Mouse (Mus musculus) heart, adult 2 months (tissue): ENCODE data around the gene Ctdsp2.

Experiments used
- CTCF ChIP-seq: fragments of 200-600 bp; IDR thresholded peaks from 2 replicates; pipeline ENCODE4 v1.8.1; 2022; ENCODE audit warnings: antibody characterized with exemption, mild to moderate bottlenecking, moderate library complexity
- EP300 ChIP-seq: fragments of 200-500 bp; IDR thresholded peaks from 2 replicates; pipeline ENCODE4 v1.6.1; 2011; ENCODE audit warnings: low read depth, low read length, control low read depth; ENCODE audit not compliant: insufficient read depth

- TF ChIP-seq EP300 = no peak
- TF ChIP-seq CTCF = no peak
These were observed 10.1 kb downstream of the Ctdsp2 start for GRCm38 (mm10) chr10:126988513-126989165.
